Mouse (Mus musculus): ENCODE data around the gene Uggt1. TPM values are rescaled to one million over a fixed set of nuclear protein-coding genes. Genes with fewer than 3 reads are reported as not detected.

Uggt1 gene
- polyA plus RNA-seq, 1 experiment from 2014 or later, result 29.1 TPM

DNA sequence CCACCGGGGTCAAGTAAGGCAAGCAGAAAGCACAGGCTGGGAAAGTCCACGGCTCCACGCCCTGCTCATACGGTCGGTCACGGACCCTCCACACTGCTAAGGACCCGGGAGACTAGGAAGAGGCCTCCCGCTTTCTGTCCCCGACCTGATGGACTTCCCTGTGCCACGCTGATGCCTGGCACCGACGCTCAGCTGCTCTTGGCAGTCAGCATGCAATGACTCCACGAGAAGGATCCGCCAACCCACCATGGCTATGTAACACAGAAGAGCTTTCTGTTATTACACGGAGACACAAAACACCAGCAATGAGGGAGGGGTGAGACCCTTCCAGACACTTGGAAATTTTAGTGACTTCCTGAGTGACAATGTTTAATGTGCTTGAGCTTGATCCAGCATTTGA is 104.2 kb downstream of the Uggt1 start:
- H3K9me3 ChIP-seq (ENCODE audit: low read length), result no peaks in the 10 kb centered on the region
- DNase-seq (ENCODE audit: low spot score) (no peak), ATAC-seq (no peak)
- H3K4me3 ChIP-seq (ENCODE audit: low read depth, low read length), result no peak overlapping the region
- 91% methylated on average over 15 of the region's 15 CpGs for WGBS
- H3K36me3 ChIP-seq (ENCODE audit: insufficient read depth, low read length), result peaks cover 12% of the 10 kb centered on the region
- H3K4me2 ChIP-seq (replicated peaks; ENCODE audit: low read depth, low read length), result no peak overlapping the region
- no peak overlapping the region for H3K27ac ChIP-seq (ENCODE audit: low read length)
- H3K4me1 ChIP-seq (ENCODE audit: insufficient read depth, low read depth, low read length), result no peaks in the 10 kb centered on the region
- H3K9ac ChIP-seq (replicated peaks; ENCODE audit: low read depth), result no peak overlapping the region
- no peaks in the 10 kb centered on the region for H3K27me3 ChIP-seq (replicated peaks; ENCODE audit: insufficient read depth, low read length)
- no peak for TF ChIP-seq EP300 (IDR thresholded peaks at IDR 0.05)
- TF ChIP-seq CTCF (IDR thresholded peaks at IDR 0.05), result no peak

DNA sequence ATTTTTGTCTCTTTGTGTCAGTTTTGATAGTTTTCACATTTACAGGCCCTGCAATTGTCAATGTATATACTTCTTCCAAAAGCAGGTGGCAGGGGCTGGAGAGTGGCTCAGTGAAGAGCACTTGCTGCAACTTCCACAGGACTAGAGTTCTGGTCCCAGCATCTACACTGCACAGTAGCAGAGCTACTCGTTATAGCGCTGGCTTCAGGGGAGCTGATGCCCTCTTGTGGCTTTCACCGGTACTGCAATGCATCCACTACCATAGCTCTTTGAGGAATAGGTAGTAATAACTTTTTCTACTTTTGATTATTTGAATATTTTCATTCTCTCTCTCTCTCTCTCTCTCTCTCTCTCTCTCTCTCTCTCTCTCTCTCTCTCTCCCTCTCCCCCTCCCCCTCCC is 109.9 kb downstream of the Uggt1 start:
- DNase-seq (ENCODE audit: low spot score) (peak; percentile 70), ATAC-seq (peak; percentile 61; the same call in 1 of the 2 replicates)
- H3K4me1 ChIP-seq (ENCODE audit: insufficient read depth, low read depth, low read length), result no peaks in the 10 kb centered on the region
- no peak overlapping the region for H3K27ac ChIP-seq (ENCODE audit: low read length)
- no peaks in the 10 kb centered on the region for H3K9me3 ChIP-seq (ENCODE audit: low read length)
- WGBS, result 2% methylated on average over 3 of the region's 3 CpGs
- H3K27me3 ChIP-seq (replicated peaks; ENCODE audit: insufficient read depth, low read length), result no peaks in the 10 kb centered on the region
- no peaks in the 10 kb centered on the region for H3K36me3 ChIP-seq (ENCODE audit: insufficient read depth, low read length)
- H3K4me3 ChIP-seq (ENCODE audit: low read depth, low read length), result no peak overlapping the region
- no peak overlapping the region for H3K9ac ChIP-seq (replicated peaks; ENCODE audit: low read depth)
- H3K4me2 ChIP-seq (replicated peaks; ENCODE audit: low read depth, low read length), result no peak overlapping the region
- peak; percentile 95 for TF ChIP-seq CTCF (IDR thresholded peaks at IDR 0.05)
- TF ChIP-seq EP300 (IDR thresholded peaks at IDR 0.05), result no peak

DNA sequence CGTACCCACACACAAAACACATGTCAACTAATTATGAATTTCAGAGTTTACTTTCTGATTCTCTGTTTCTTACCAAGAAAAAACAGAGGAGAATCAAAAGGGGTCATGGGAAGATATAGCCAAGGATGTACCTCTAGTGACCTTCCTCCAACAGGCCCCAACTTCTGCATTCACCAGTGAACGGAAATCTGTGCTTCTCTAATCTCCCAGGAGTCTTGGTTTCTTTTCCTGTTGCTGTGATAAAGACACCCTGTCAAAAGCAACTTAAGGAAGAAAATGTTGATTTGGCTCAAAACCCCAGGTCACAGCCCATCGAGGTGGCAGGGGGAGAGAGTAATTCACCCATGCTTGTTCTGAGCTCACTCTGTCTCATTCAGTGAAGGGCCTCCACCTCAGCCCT is 110.9 kb downstream of the Uggt1 start:
- TF ChIP-seq EP300 (IDR thresholded peaks at IDR 0.05), result no peak
- no peak for TF ChIP-seq CTCF (IDR thresholded peaks at IDR 0.05)
- no peaks in the 10 kb centered on the region for H3K9me3 ChIP-seq (ENCODE audit: low read length)
- H3K4me1 ChIP-seq (ENCODE audit: insufficient read depth, low read depth, low read length), result no peaks in the 10 kb centered on the region
- H3K4me3 ChIP-seq (ENCODE audit: low read depth, low read length), result no peak overlapping the region
- H3K9ac ChIP-seq (replicated peaks; ENCODE audit: low read depth), result no peak overlapping the region
- ATAC-seq (no peak), DNase-seq (ENCODE audit: low spot score) (no peak)
- no peak overlapping the region for H3K4me2 ChIP-seq (replicated peaks; ENCODE audit: low read depth, low read length)
- no peak overlapping the region for H3K27ac ChIP-seq (ENCODE audit: low read length)
- H3K36me3 ChIP-seq (ENCODE audit: insufficient read depth, low read length), result no peaks in the 10 kb centered on the region
- WGBS, result 67% methylated on average over 3 of the region's 3 CpGs
- no peaks in the 10 kb centered on the region for H3K27me3 ChIP-seq (replicated peaks; ENCODE audit: insufficient read depth, low read length)

DNA sequence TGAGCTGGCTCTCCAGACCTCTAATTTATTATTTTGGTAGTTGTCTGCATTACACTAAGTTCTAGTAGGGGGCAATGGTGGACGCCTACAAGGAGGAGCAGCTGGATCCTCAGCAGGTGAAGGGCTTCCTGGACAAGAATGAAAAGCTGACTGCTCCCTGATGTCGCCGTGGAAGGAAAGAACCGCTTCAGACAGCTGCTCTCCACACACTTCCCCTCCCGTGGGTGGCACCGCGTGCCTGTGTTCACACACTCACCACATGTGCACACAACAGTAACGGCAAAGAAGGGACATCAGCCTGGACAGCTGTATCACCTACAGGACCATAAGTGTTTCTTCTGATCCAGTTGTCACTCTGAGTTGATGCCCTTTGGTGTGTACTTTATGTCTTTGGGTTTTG is 111.5 kb downstream of the Uggt1 start:
- WGBS, result 52% methylated on average over 8 of the region's 8 CpGs
- Histone ChIP-seq H3K4me2 (replicated peaks; ENCODE audit: low read depth, low read length) (no peak overlapping the region), H3K9me3 (ENCODE audit: low read length) (no peaks in the 10 kb centered on the region), H3K27me3 (replicated peaks; ENCODE audit: insufficient read depth, low read length) (no peaks in the 10 kb centered on the region), H3K4me1 (ENCODE audit: insufficient read depth, low read depth, low read length) (no peaks in the 10 kb centered on the region), H3K4me3 (ENCODE audit: low read depth, low read length) (no peak overlapping the region), H3K27ac (ENCODE audit: low read length) (no peak overlapping the region), H3K36me3 (ENCODE audit: insufficient read depth, low read length) (no peaks in the 10 kb centered on the region), H3K9ac (replicated peaks; ENCODE audit: low read depth) (no peak overlapping the region)
- DNase-seq (ENCODE audit: low spot score) (no peak), ATAC-seq (no peak)
- TF ChIP-seq EP300 (IDR thresholded peaks at IDR 0.05) (no peak), CTCF (IDR thresholded peaks at IDR 0.05) (no peak)

DNA sequence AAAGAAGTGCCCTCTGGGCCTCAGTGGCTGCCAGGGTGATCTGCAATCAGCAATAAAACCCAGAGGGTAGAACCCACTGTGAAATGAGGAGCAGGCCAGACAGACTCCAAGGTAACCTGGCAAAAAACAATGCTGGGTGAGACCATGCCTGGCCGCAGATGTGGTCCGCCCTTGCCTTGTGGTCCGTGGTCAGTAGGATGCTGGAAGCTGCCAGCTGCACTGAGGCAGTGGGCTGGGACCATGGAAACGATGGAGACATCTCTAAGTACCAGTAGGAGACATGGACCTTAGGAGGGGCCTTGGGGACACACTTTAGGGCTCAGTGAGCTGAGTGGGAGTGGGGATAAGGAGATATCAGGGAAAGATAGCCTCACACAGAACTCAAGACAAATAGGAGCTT is 112.3 kb downstream of the Uggt1 start:
- 71% methylated on average over 4 of the region's 4 CpGs for WGBS
- no peak overlapping the region for H3K27ac ChIP-seq (ENCODE audit: low read length)
- H3K4me2 ChIP-seq (replicated peaks; ENCODE audit: low read depth, low read length), result no peak overlapping the region

DNA sequence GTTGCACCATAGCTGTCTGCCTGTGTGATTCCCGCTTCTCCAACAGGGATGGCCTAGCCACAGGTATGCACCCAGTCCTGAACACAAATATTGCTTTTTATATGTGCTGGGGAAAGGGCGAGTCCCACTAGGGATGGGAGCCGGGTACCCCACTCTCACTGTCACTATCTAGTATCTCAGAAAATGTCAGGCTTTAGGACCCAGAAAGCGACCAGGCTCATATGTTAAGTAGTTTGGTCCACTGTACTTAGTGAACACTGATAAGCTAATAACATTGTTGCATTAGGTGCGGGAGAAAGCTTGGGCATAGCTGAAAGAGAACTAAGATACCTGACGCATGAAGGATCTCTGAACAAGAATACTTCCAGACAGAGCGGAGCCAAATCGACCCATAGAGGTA is 112.8 kb downstream of the Uggt1 start:
- no peak for TF ChIP-seq EP300 (IDR thresholded peaks at IDR 0.05)
- TF ChIP-seq CTCF (IDR thresholded peaks at IDR 0.05), result no peak

More for the DNA sequence above, 112.3 kb downstream of the Uggt1 start:
- Histone ChIP-seq H3K4me1 (ENCODE audit: insufficient read depth, low read depth, low read length) (no peaks in the 10 kb centered on the region), H3K9ac (replicated peaks; ENCODE audit: low read depth) (no peak overlapping the region), H3K9me3 (ENCODE audit: low read length) (no peaks in the 10 kb centered on the region), H3K36me3 (ENCODE audit: insufficient read depth, low read length) (no peaks in the 10 kb centered on the region), H3K27me3 (replicated peaks; ENCODE audit: insufficient read depth, low read length) (no peaks in the 10 kb centered on the region), H3K4me3 (ENCODE audit: low read depth, low read length) (no peak overlapping the region)
- TF ChIP-seq CTCF (IDR thresholded peaks at IDR 0.05), result no peak
- TF ChIP-seq EP300 (IDR thresholded peaks at IDR 0.05), result no peak
- ATAC-seq, result no peak
- no peak for DNase-seq (ENCODE audit: low spot score)

DNA sequence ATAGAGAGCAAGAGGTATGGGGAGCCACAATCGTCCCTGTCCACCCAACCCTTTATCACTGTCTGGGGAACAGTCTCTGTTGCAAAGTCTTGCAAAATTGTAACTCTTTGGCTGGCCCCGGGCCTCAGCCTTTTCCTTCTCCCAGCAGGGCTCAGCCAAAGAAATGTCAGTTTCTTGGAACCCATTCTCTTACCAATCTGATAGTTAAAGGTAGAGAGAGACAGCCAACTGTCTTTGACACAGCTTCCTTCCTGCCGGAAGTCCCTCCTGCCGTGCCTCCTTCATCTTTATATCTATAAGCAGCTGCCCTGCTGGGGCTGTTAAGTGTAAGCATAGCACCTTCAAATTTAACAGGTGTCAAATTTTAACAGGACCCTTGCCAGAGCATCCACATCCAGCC is 113.4 kb downstream of the Uggt1 start:
- no peak overlapping the region for H3K4me2 ChIP-seq (replicated peaks; ENCODE audit: low read depth, low read length)

More for the DNA sequence above, 112.8 kb downstream of the Uggt1 start:
- Histone ChIP-seq H3K9me3 (ENCODE audit: low read length) (no peaks in the 10 kb centered on the region), H3K4me2 (replicated peaks; ENCODE audit: low read depth, low read length) (no peak overlapping the region), H3K4me1 (ENCODE audit: insufficient read depth, low read depth, low read length) (no peaks in the 10 kb centered on the region), H3K4me3 (ENCODE audit: low read depth, low read length) (no peak overlapping the region), H3K36me3 (ENCODE audit: insufficient read depth, low read length) (no peaks in the 10 kb centered on the region), H3K27me3 (replicated peaks; ENCODE audit: insufficient read depth, low read length) (no peaks in the 10 kb centered on the region), H3K27ac (ENCODE audit: low read length) (no peak overlapping the region), H3K9ac (replicated peaks; ENCODE audit: low read depth) (no peak overlapping the region)
- peak; percentile 27 for DNase-seq (ENCODE audit: low spot score)
- peak; percentile 18; the same call in 1 of the 2 replicates for ATAC-seq
- 53% methylated on average over 8 of the region's 8 CpGs for WGBS

More for the DNA sequence above, 113.4 kb downstream of the Uggt1 start:
- ATAC-seq (no peak), DNase-seq (ENCODE audit: low spot score) (no peak)
- no peaks in the 10 kb centered on the region for H3K27me3 ChIP-seq (replicated peaks; ENCODE audit: insufficient read depth, low read length)
- no peak overlapping the region for H3K9ac ChIP-seq (replicated peaks; ENCODE audit: low read depth)
- WGBS, result 35% methylated on average over 4 of the region's 4 CpGs
- no peaks in the 10 kb centered on the region for H3K9me3 ChIP-seq (ENCODE audit: low read length)
- H3K36me3 ChIP-seq (ENCODE audit: insufficient read depth, low read length), result no peaks in the 10 kb centered on the region
- H3K4me1 ChIP-seq (ENCODE audit: insufficient read depth, low read depth, low read length), result no peaks in the 10 kb centered on the region
- TF ChIP-seq EP300 (IDR thresholded peaks at IDR 0.05) (no peak), CTCF (IDR thresholded peaks at IDR 0.05) (no peak)
- no peak overlapping the region for H3K4me3 ChIP-seq (ENCODE audit: low read depth, low read length)
- no peak overlapping the region for H3K27ac ChIP-seq (ENCODE audit: low read length)

All from lung, postnatal 0 days (tissue).